Mouse (Mus musculus): ENCODE data around the gene Stk32c. TPM values are rescaled to one million over a fixed set of nuclear protein-coding genes. Genes with fewer than 3 reads are reported as not detected.

Gene Stk32c
- polyA plus RNA-seq, 1 experiment from 2014 or later = not detected

DNA sequence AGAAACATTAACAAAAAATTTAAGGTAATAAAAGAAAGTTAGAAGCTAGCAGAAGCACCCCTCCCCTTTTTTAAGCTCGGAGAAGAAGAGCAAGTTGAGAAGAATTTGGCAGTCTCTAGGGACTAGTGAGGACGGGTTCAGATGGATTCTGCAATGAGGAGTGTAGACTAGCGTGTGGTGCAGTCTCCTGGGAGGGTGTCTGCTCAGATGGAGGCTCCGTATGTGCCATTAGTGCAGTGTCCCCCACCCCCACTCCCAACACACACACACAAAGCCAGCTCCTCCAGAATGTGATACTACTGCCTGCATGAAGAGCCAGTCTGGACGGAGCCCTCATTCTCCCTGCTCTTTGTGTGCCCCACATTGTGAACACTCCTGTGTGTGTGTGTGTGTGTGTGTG lies 131.9 kb downstream of the Stk32c start:
- Histone ChIP-seq H3K4me1 (replicated peaks) (peaks cover 6% of the 10 kb centered on the region), H3K9ac (no peak overlapping the region), H3K9me3 (replicated peaks) (no peaks in the 10 kb centered on the region), H3K4me3 (no peak overlapping the region), H3K27ac (ENCODE audit: poor library complexity, severe bottlenecking) (no peak overlapping the region), H3K27me3 (replicated peaks) (peaks cover 60% of the 10 kb centered on the region), H3K4me2 (no peak overlapping the region), H3K36me3 (no peaks in the 10 kb centered on the region)
- 65% methylated on average over 5 of the region's 5 CpGs for WGBS
- ATAC-seq (ENCODE audit: insufficient number of reproducible peaks, low FRiP score) = no peak

- H3K9me3 ChIP-seq (replicated peaks) = no peaks in the 10 kb centered on the region
- H3K36me3 ChIP-seq = no peaks in the 10 kb centered on the region
- no peak for ATAC-seq (ENCODE audit: insufficient number of reproducible peaks, low FRiP score)
- H3K27ac ChIP-seq (ENCODE audit: poor library complexity, severe bottlenecking) = no peak overlapping the region
- H3K9ac ChIP-seq = no peak overlapping the region
- no peak overlapping the region for H3K4me3 ChIP-seq
- peaks cover 6% of the 10 kb centered on the region; the same call in 1 of the 2 replicates for H3K4me1 ChIP-seq (replicated peaks)
- 68% methylated on average over 4 of the region's 4 CpGs for WGBS
- H3K27me3 ChIP-seq (replicated peaks) = peaks cover 59% of the 10 kb centered on the region
- H3K4me2 ChIP-seq = no peak overlapping the region
These were observed 132.4 kb downstream of the Stk32c start for GRCm38 (mm10) chr7:139080714-139081113.

DNA sequence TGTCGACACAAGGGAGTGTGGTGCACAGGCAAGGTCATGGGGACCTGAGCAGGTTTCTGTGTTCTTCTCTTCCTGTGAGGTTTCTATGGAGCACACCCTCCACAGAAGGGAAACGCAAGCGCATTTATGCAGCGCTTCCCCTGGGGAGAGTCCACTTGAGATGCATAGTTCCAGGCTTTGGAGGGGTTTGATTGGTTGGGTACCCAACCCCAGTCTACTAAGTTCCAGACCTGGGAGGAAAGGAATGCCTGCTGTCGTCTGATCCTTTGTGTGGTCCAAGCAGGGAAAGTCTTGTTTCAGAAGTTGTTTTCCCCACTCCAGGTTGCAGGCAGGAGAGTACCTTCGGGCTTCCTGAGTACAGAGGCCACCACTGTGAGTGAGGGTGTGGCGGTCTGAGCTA lies 134.0 kb downstream of the Stk32c start:
- Histone ChIP-seq H3K9ac (no peak overlapping the region), H3K27ac (ENCODE audit: poor library complexity, severe bottlenecking) (no peak overlapping the region)
- 60% methylated on average over 7 of the region's 7 CpGs for WGBS

GRCm38 (mm10) chr7:139078181-139078580 lies 134.9 kb downstream of the Stk32c start:
- H3K27ac ChIP-seq (ENCODE audit: poor library complexity, severe bottlenecking) = no peak overlapping the region
- 67% methylated on average over 6 of the region's 6 CpGs for WGBS
- ATAC-seq (ENCODE audit: insufficient number of reproducible peaks, low FRiP score) = no peak

More for the DNA sequence above, 134.0 kb downstream of the Stk32c start:
- Histone ChIP-seq H3K27me3 (replicated peaks) (peaks cover 48% of the 10 kb centered on the region), H3K4me2 (no peak overlapping the region), H3K9me3 (replicated peaks) (no peaks in the 10 kb centered on the region), H3K4me3 (no peak overlapping the region), H3K4me1 (replicated peaks) (peaks cover 6% of the 10 kb centered on the region; the same call in 1 of the 2 replicates), H3K36me3 (no peaks in the 10 kb centered on the region)
- ATAC-seq (ENCODE audit: insufficient number of reproducible peaks, low FRiP score) = no peak

DNA sequence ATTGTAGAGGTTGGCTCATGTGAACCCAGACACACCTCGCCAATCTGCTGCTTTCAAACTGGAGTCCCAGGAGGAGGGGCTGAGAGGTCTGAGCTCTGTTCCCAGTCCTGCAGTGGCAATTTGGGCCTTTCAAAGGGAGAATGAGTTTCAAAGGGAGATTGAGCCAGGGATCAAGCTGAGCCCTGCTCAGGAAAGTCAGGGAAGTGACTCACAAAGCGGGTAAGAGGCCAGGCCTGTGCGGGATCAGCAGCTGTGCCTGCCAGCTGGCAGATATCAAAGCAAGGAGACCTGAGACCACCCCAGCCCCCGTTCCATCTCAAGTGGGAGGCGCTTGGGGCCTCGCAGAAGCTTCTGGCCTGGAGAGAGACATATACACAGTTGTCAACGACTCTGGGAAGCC lies 135.8 kb downstream of the Stk32c start:
- Histone ChIP-seq H3K9ac (no peak overlapping the region), H3K4me3 (no peak overlapping the region), H3K4me2 (no peak overlapping the region), H3K27me3 (replicated peaks) (peaks cover 41% of the 10 kb centered on the region), H3K9me3 (replicated peaks) (no peaks in the 10 kb centered on the region), H3K27ac (ENCODE audit: poor library complexity, severe bottlenecking) (no peak overlapping the region; the same call in 1 of the 2 replicates), H3K36me3 (no peaks in the 10 kb centered on the region), H3K4me1 (replicated peaks) (peaks cover 6% of the 10 kb centered on the region; the same call in 1 of the 2 replicates)
- ATAC-seq (ENCODE audit: insufficient number of reproducible peaks, low FRiP score) = no peak
- WGBS = 13% methylated on average over 7 of the region's 7 CpGs

More at GRCm38 (mm10) chr7:139078181-139078580, 134.9 kb downstream of the Stk32c start:
- Histone ChIP-seq H3K9me3 (replicated peaks) (no peaks in the 10 kb centered on the region), H3K27me3 (replicated peaks) (peaks cover 46% of the 10 kb centered on the region), H3K4me1 (replicated peaks) (peaks cover 6% of the 10 kb centered on the region; the same call in 1 of the 2 replicates), H3K36me3 (no peaks in the 10 kb centered on the region), H3K4me3 (no peak overlapping the region), H3K4me2 (no peak overlapping the region), H3K9ac (no peak overlapping the region)

- Histone ChIP-seq H3K36me3 (no peaks in the 10 kb centered on the region), H3K4me2 (no peak overlapping the region), H3K4me3 (no peak overlapping the region), H3K27ac (ENCODE audit: poor library complexity, severe bottlenecking) (no peak overlapping the region), H3K9ac (no peak overlapping the region), H3K9me3 (replicated peaks) (no peaks in the 10 kb centered on the region), H3K4me1 (replicated peaks) (peaks cover 6% of the 10 kb centered on the region; the same call in 1 of the 2 replicates), H3K27me3 (replicated peaks) (peaks cover 39% of the 10 kb centered on the region)
- 63% methylated on average over 14 of the region's 14 CpGs for WGBS
- ATAC-seq (ENCODE audit: insufficient number of reproducible peaks, low FRiP score) = no peak
These were observed 137.9 kb downstream of the Stk32c start for GRCm38 (mm10) chr7:139075054-139075794.

DNA sequence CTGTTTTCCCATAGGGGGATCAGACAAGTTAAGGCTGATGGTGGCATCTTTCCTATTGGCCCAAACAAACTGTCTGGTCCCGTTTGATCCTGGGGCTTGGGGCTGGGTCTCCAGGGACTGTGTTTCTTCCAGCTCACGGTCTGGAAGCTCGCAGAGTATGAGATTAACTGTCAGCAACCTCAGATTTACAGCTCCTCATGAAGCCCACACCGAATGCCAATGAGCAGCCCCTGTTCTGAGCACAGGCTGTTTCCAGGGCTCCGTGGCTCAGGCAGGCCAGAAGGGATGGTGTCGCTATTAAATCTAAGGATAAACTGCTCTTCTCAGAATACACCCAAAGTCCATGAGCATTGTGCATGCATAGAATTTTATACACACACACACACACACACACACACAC lies 138.9 kb downstream of the Stk32c start:
- Histone ChIP-seq H3K4me3 (no peak overlapping the region), H3K36me3 (no peaks in the 10 kb centered on the region), H3K4me1 (replicated peaks) (peaks cover 6% of the 10 kb centered on the region; the same call in 1 of the 2 replicates), H3K27ac (ENCODE audit: poor library complexity, severe bottlenecking) (no peak overlapping the region), H3K9me3 (replicated peaks) (no peaks in the 10 kb centered on the region), H3K27me3 (replicated peaks) (peaks cover 36% of the 10 kb centered on the region), H3K9ac (no peak overlapping the region), H3K4me2 (no peak overlapping the region)
- ATAC-seq (ENCODE audit: insufficient number of reproducible peaks, low FRiP score) = no peak
- WGBS = 34% methylated on average over 6 of the region's 6 CpGs

DNA sequence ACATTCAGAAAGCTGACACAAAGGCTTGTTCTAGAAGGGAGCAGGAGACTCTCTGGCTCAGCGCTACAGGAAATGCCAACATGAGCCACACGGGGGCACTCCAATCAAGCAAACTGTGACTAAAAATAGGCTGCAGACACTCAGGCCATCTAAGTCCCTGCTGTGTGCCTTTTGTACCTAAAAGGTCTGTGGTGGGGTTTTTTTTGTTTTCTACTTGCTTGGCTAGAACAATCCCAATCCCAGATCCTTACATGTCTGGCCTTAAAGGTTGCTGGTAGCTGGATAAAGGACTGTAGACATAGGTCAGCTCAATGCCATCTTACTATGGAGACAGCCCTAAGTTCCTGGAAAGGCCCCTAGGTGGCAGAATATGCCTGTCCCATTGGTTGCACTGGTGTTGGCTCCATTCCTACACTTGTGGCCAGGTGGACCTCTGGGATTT lies 144.9 kb downstream of the Stk32c start:
- Histone ChIP-seq H3K9ac (no peak overlapping the region), H3K27me3 (replicated peaks) (peaks cover 7% of the 10 kb centered on the region), H3K27ac (ENCODE audit: poor library complexity, severe bottlenecking) (no peak overlapping the region), H3K36me3 (no peaks in the 10 kb centered on the region), H3K4me2 (no peak overlapping the region), H3K4me1 (replicated peaks) (no peaks in the 10 kb centered on the region), H3K9me3 (replicated peaks) (no peaks in the 10 kb centered on the region), H3K4me3 (no peak overlapping the region)
- WGBS = 0% methylated on average over 2 of the region's 2 CpGs
- no peak; the same call in 1 of the 2 replicates for ATAC-seq (ENCODE audit: insufficient number of reproducible peaks, low FRiP score)

DNA sequence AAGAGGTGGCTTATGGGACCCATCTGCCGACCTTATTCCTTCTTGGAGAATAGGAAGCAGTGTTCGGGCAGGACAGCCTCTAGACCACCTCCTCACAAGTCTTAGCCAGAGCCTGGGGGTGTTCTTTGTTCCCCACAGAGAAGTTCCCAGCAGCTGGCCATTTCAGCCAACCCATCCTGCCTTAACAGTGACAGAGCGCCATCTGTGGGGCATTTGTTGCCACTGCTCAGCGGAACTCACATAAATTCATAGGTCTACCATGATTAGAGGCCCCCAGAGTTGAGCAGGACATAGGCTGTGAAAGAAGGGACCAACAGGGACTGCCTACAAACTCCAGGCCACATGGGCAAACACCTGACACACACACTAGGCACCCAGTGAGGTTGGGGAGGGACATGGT lies 149.7 kb downstream of the Stk32c start:
- WGBS = 45% methylated on average over 4 of the region's 4 CpGs
- peaks cover 6% of the 10 kb centered on the region for H3K27me3 ChIP-seq (replicated peaks)

More for the DNA sequence above, 149.7 kb downstream of the Stk32c start:
- H3K4me3 ChIP-seq = no peak overlapping the region
- no peak overlapping the region for H3K4me2 ChIP-seq
- ATAC-seq (ENCODE audit: insufficient number of reproducible peaks, low FRiP score) = no peak
- no peaks in the 10 kb centered on the region for H3K4me1 ChIP-seq (replicated peaks)
- H3K36me3 ChIP-seq = no peaks in the 10 kb centered on the region
- no peak overlapping the region for H3K9ac ChIP-seq
- no peak overlapping the region for H3K27ac ChIP-seq (ENCODE audit: poor library complexity, severe bottlenecking)
- no peaks in the 10 kb centered on the region for H3K9me3 ChIP-seq (replicated peaks)

Data from heart, embryonic 12.5 days (tissue).